Comparison of ENCODE assay signal across 8 mouse cellular contexts in genomic region chrX:16618225-16619033, GRCm38 (mm10). TPM values are rescaled to one million over a fixed set of nuclear protein-coding genes. Genes with fewer than 3 reads are reported as not detected.
DNase-seq lines count a peak whose midpoint lies in the region; ATAC-seq lines count a peak whose summit lies in the region.

No protein-coding gene starts in this region.

- peak; percentile 84 for DNase-seq in adrenal gland, adult 18-20 months (ENCODE audit: low spot score in 2 of 2)
- peak; percentile 84 for DNase-seq in embryo, embryonic 10.5 days (ENCODE audit: low spot score)
- DNase-seq in gastrocnemius, postnatal 10 days, result peak; percentile 85
- peak; percentile 84 for DNase-seq in induced T-regulatory cell, adult 2 months (ENCODE audit: low read depth)
- peak; percentile 81 to 87 for DNase-seq in left cerebral cortex, adult 8-10 months (ENCODE audit: low spot score in 2 of 2)
- DNase-seq in right cerebral cortex, adult 18-20 months, result peak; percentile 90
- DNase-seq in urinary bladder, adult 2 months (ENCODE audit: low spot score), result peak; percentile 67

- ATAC-seq in megakaryocyte, adult 5-6 weeks (ENCODE audit: poor library complexity, severe bottlenecking), result peak; percentile 96

RNA-seq across cellular contexts. Expression of gene Maoa, which starts 1.1 kb away (rescaled TPM):
- 10 to 100 TPM; 27.6 to 35.1 TPM for total RNA-seq in adrenal gland, adult 18-20 months (2021)
- total RNA-seq in gastrocnemius, postnatal 10 days (2021), result 1 to 10 TPM; 5.5 to 6.8 TPM
- total RNA-seq in left cerebral cortex, adult 8-10 months (2022), result 10 to 100 TPM; 19.7 to 25.8 (median 22.2) TPM
- 1.1 and 1.5 TPM in 2 replicates for total RNA-seq in megakaryocyte, adult 5-6 weeks (2015)
- 2.1 TPM in 2 replicates for total RNA-seq in megakaryocyte, adult 5-6 weeks (2017)
- 16.6 and 17.4 TPM in 2 replicates for polyA plus RNA-seq in urinary bladder, adult 2 months (2012; rRNA removed)

Comparison
In these comparisons a context has a peak if more than half of its experiments do, and no peak if none do; other contexts are left out.
1. Peak in every context shown above with its lines: DNase-seq and ATAC-seq.